Mouse (Mus musculus): ENCODE results near the gene Hadh.

The Hadh gene

GRCm38 (mm10) chr3:131271559-131272373 lies at the start of gene Hadh:
Gene Hadh (minus strand): TSS chr3:131272101.
- in situ Hi-C loops (cut with MboI, MseI) = no loop called here

DNA sequence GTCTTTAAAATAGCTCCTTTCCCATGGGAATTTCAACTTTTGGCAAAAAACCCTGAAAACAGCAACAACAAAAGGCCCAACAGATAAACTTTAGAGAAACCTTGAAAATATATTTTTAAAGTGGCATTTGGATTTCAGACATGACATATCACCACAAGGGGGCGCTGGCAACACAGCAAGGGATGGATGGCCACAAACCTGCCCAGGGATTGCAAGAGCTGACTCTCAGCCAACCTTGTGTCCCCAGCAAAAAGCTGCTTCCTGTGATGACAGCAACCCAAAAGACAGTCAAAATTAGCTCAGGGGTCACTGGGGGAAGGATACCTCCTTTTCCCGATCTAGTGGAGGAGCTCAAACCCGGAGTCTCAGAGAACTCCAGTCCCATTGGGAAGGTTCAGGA lies 48.3 kb upstream of the Hadh start:
- in situ Hi-C loops (cut with MboI, MseI) = no loop called here

DNA sequence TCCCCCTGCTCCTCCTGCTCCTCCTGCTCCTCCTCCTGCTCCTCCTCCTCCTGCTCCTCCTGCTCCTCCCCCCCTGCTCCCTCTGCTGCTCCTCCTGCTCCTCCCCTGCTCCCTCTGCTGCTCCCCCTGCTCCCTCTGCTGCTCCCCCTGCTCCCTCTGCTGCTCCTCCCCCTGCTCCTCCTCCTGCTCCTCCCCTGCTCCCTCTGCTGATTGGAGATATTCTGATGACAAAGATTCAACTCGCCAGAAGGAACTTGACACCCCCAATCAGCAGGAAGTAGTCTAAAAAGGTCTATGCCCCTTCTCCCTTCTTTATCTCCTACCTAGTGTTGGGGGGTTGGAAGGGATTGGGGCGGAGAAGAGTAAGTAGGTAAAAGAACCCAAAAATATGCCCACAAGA lies 46.3 kb upstream of the Hadh start:
- in situ Hi-C loops (cut with MboI, MseI) = loop anchor here (10.0 kb wide), 1 partner anchor 157 kb away; no protein-coding TSS in a partner anchor

- in situ Hi-C loops (cut with MboI, MseI) = loop anchor here (10.0 kb wide), 1 partner anchor 158 kb away; no protein-coding TSS in a partner anchor
Observed at GRCm38 (mm10) chr3:131317126-131317525, 45.2 kb upstream of the Hadh start.

DNA sequence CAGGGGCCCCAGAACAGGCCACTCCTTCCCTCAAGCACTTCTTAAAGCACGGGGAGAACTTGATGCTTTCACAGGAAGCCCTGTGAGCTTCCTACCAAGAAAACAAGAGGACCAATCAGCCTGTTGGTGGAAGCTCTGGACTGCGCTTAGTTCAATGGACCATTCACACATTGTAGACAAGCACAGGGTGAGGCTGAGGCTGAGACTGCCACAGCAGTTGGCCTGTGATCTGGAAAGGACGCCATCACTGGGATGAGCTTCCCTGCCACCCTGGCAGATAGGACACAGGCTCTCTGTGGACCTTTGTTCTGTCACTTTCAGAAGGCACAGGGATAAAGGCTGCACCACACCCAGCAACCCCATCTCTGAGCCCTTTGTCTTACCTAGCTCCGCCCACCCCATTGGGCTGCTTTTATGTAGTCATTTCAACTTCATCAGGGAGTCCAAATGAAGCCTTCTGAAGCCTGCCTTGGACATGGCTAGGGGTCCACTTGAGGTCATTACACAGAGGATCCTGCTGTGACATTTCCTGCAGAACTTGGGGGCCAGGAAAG lies 44.1 kb upstream of the Hadh start:
- in situ Hi-C loops (cut with MboI, MseI) = loop anchor here (10.0 kb wide), 1 partner anchor 159 kb away; no protein-coding TSS in a partner anchor

DNA sequence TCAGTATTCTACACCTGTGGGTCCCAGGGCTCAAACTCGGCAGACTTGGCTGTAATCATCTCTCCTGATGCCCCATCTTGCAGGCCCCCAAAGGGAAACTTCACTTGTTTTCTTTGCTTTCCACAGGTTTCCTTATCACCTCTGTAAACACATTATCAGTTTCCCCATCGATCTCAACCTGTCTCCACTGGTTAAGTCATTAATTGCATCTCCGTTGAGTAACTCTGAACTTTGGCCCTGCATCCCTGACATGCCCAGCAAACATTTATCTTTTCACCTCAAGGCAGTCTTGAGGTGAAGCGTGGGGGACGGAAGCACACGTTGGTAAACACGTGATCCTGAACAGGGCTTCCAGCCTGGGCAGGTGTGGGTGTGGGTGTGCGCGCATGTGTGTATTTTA lies 40.4 kb upstream of the Hadh start:
- in situ Hi-C loops (cut with MboI, MseI) = loop anchor here (10.0 kb wide), 1 partner anchor 162 kb away; no protein-coding TSS in a partner anchor

GRCm38 (mm10) chr3:131310572-131310971 lies 38.7 kb upstream of the Hadh start:
- in situ Hi-C loops (cut with MboI, MseI) = loop anchor here (10.0 kb wide), 1 partner anchor 164 kb away; no protein-coding TSS in a partner anchor

GRCm38 (mm10) chr3:131307811-131308210 lies 35.9 kb upstream of the Hadh start:
- in situ Hi-C loops (cut with MboI, MseI) = no loop called here

- in situ Hi-C loops (cut with MboI, MseI) = no loop called here
Observed at GRCm38 (mm10) chr3:131306255-131306654, 34.4 kb upstream of the Hadh start.

- in situ Hi-C loops (cut with MboI, MseI) = no loop called here
Observed at GRCm38 (mm10) chr3:131303320-131303714, 31.4 kb upstream of the Hadh start.

DNA sequence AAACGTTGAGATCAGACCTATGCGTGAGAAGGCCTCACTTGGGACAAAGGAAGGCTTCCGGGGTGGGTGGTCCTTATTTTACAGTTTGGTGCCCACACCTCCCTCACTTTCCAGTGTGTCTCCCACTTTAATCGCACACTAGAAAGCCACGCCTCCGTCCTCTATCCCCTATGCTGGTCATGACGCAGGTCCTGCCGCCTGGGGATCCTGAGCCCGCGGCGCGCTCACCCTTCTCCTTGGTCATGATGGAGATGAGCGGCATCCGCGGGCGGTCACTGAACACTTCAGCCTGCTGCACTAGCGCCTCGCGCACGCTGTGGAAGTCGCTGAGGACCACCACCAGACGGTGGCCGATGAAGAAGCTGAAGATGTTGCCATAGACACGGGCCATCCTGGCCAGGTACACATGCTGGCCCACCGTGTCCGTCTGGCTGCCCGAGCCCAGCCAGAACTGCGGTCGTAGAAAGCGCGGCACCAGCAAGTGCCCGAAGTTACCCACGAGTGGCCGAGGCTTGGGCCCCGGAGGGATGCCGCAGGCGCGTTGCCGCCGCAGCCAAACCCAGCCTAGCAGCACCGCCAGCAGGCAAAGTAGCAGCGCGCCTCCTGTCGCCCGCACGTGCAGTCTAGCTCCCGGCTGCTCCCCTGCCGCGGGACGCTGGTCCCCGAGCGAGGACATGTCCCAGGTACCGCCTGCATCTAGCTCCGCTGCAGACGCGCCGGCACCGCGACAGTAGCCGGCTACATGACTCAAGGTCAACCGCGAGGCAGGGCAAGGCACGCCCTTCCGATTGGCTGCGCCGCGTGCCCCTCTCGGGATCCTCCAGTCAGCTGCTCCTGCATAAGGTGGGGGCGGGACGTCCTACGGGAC lies 30.8 kb upstream of the Hadh start, which contains the start of gene Cyp2u1:
Gene Cyp2u1 (minus strand): TSS at position 776 of the 868 bp plus-strand sequence.
- in situ Hi-C loops (cut with MboI, MseI) = no loop called here

DNA sequence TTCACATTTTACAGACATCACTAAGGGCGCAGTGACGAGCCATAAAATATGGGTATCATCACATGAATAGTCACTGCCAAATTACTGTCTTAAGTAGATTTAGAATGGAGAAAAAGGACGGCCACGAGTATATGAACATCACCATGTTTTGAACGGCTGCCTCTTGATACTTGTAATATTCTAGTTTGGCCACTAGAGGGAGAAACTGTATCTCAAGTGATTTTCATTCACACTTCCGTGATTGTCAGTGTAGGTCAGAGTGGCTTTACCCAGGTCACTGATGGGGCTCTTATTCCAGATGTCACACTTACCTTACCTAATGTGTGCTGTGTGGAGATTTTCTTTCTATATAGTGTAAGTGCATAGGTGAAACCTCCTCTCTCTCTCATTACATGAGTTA lies 28.0 kb upstream of the Hadh start:
- in situ Hi-C loops (cut with MboI, MseI) = loop anchor here (5.0 kb wide), 1 partner anchor 52 kb away; no protein-coding TSS in a partner anchor

DNA sequence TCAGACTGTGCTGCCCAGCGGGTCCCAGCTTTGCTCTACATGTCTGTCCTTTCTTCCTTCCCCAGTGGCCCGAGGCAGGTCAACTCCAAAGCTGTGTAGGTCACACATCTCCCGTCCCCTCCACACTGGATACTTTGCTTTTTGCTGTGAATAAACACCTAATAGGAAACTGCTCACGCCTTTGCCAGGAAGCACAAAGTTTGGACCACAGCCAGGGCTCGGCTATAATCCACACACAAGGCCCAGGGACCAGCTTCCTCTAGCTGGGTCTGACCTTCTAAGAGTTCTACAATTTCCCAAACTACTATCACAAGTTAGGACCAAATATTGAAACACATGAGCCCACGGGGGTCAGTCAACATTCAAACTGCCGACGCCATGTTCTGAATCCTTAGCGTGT lies 27.2 kb upstream of the Hadh start:
- in situ Hi-C loops (cut with MboI, MseI) = loop anchor here (5.0 kb wide), 1 partner anchor 53 kb away; no protein-coding TSS in a partner anchor

DNA sequence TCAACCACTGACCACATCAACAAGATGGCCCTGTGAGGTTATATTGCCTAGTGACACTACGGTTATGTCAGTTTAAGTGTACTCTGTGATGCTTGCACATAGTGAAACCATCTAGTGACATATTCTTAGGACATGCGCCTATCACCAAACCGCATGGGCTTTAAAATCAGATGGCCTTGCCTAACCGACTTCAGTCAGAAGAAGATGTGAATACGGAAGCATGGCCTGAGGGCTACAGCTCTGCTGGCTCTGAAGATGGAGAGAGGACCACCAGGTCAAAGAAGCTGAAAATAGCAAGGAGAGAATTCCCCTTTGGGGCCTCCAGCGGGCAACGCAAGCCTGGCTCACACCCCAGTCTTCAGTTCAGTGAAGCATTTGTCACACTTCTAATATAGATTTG lies 25.0 kb upstream of the Hadh start:
- in situ Hi-C loops (cut with MboI, MseI) = loop anchor here (5.0 kb wide), 1 partner anchor 55 kb away; no protein-coding TSS in a partner anchor

GRCm38 (mm10) chr3:131295513-131296200 lies 23.8 kb upstream of the Hadh start:
- in situ Hi-C loops (cut with MboI, MseI) = loop anchor here (5.0 kb wide), 1 partner anchor 57 kb away; no protein-coding TSS in a partner anchor

GRCm38 (mm10) chr3:131294503-131294902 lies 22.6 kb upstream of the Hadh start:
- in situ Hi-C loops (cut with MboI, MseI) = no loop called here

DNA sequence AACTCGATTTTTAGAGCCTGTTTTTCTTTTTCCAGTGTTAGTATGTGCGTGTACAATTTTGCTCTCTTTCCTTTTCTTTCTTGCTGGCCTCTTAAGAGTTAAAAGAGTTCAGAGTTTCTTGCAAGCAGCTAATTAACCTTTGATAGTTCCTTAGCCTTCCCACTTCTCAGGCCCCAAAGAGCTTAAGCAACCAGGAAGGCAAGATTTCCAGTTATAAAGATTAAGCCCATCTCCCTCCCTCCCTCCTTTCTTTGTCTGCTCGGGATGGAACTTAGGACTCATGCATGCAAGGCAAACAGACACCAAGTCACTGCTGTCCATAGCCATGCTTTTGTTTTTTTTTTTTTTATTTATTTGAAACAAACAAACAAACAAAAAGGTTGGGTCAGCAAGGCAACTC lies 21.1 kb upstream of the Hadh start:
- in situ Hi-C loops (cut with MboI, MseI) = no loop called here

DNA sequence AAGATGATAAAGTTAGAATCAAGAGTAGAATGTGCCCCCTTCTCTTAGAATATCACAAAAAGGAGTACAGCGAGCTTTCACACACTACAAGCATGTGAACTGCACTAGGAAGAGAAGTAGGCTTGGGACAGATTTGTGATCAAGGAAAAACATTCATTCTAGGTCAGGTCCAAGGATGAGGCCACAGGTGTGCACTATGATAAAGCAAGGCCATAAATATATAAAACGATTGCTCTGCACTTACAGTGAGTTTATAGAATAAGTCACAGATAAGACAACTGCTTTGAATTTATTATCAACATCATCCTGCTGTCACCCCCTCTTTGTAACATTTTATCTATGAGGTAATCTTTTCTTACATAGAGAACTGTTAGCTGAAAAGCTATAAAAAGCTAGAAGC lies 20.4 kb upstream of the Hadh start:
- in situ Hi-C loops (cut with MboI, MseI) = no loop called here

- in situ Hi-C loops (cut with MboI, MseI) = no loop called here
Observed at GRCm38 (mm10) chr3:131291890-131292289, 20.0 kb upstream of the Hadh start.

DNA sequence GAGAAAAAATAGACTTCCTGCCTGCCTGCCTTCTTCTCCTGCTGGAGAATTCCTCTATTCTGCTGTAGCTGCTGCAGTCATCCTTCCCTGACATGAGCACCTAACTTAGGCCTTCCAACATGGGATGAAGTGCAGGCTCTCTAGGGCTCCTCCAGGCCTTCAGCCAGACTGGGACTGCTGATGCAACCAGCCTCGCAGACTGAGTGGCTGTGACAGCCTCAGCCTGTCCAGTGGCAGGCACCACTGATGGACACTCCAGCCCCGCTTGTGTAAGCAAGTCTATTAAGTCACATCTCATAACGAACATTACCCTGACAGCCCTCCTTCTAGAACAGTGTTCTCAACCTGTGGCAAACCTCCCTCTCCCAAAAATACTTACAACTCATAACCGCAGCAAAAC lies 2.2 kb upstream of the Hadh start:
- in situ Hi-C loops (cut with MboI, MseI) = no loop called here
